Comparison of ENCODE assay signal across 8 mouse cellular contexts in the genomic region with DNA sequence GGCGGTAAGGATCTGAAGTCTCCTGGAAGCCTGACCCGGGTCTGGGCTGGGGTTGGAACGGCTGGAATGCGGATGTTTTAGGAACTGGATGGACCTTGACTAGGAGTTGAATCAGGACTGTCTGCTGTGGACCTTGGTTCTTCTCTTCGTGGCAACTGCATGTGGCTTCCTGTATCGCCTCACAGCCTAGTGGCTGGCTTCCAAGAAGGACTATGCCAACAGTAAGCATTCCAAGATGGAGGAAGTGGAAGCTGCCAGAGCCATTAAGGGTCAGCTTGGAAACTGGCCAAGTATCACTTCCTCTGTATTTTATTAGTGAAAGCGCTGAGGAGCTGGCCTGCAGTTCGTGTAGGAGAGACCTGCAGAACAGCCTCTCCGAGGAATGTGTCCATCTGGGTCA.
A peak's percentile ranks its signal among the peaks of the same experiment; 100 is the strongest.
DNase-seq lines count a peak whose midpoint lies in the region; ATAC-seq and TF ChIP-seq lines count a peak whose summit lies in the region.

No protein-coding gene starts in this region.

- peaks cover 10% of the 10 kb centered on the region for H3K4me1 ChIP-seq in lung, embryonic 14.5 days (ENCODE audit: insufficient read depth)

- no peak for TF ChIP-seq CTCF in lung, embryonic 14.5 days (IDR thresholded peaks at IDR 0.05; ENCODE audit: low read depth)

- 26% methylated on average over 9 of the region's 9 CpGs for WGBS in lung, embryonic 14.5 days

- no peak overlapping the region for H3K9ac ChIP-seq in lung, embryonic 14.5 days

- no peak overlapping the region; the same call in 1 of the 2 replicates for H3K4me2 ChIP-seq in lung, embryonic 14.5 days

- no peaks in the 10 kb centered on the region for H3K27me3 ChIP-seq in lung, embryonic 14.5 days (ENCODE audit: insufficient read depth, low read length)

- peak; percentile 71 for ATAC-seq in lung, embryonic 14.5 days (ENCODE audit: insufficient read depth)

- H3K9me3 ChIP-seq in lung, embryonic 14.5 days (ENCODE audit: low read depth, low read length), result no peaks in the 10 kb centered on the region

- H3K4me3 ChIP-seq in lung, embryonic 14.5 days (ENCODE audit: low read depth, low read length), result no peak overlapping the region

- peak; percentile 74 to 86 for DNase-seq in adrenal gland, adult (ENCODE audit: inconsistent age in 2 of 2, low spot score in 1 of 2)
- no peak for DNase-seq in adrenal gland, postnatal 4 days (ENCODE audit: low spot score in 2 of 2)
- DNase-seq in spleen, adult 18-20 months, result peak; percentile 8 to 16
- no peak for DNase-seq in spleen, postnatal 14 days (ENCODE audit: low spot score in 2 of 2)
- peak; percentile 64 for DNase-seq in gastrocnemius, postnatal 25 days
- peak; percentile 83 for DNase-seq in kidney, adult 18-20 months
- DNase-seq in lung, embryonic 14.5 days, result peak; percentile 97
- peak; percentile 66 for DNase-seq in testis, postnatal 14 days (ENCODE audit: low spot score)

- H3K36me3 ChIP-seq in lung, embryonic 14.5 days (ENCODE audit: insufficient read depth), result no peaks in the 10 kb centered on the region

- peak overlapping the region; percentile 72 for H3K27ac ChIP-seq in lung, embryonic 14.5 days (ENCODE audit: low read depth)

Comparison
In these comparisons a context has a peak if more than half of its experiments do, and no peak if none do; other contexts are left out.
1. DNase-seq: peak in adrenal gland, adult (2 of 2), spleen, adult 18-20 months (2 of 2), gastrocnemius, postnatal 25 days (single experiment), kidney, adult 18-20 months (single experiment), lung, embryonic 14.5 days (single experiment) and testis, postnatal 14 days (single experiment); none in adrenal gland, postnatal 4 days (0 of 2) and spleen, postnatal 14 days (0 of 2).